Mouse (Mus musculus): Measurements from ENCODE around the gene Prop1.

DNA sequence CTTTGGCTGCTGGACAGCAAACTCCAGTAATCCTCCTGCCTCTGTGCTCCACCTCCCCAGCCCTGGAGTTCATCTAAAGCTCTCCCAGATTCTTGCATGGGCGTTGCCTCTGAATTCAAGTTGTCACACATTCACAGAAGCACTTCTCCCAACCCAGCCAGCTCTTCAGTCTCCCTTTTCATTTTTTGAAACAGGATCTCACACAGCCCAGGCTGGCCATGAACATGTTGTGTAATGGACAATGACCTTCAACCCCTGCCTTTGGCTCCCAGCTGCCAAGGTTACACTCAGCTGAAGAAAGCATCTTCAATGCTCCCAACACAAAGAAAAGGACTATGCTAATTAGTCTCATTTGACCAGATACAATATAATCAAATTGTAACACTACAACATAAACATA, 40.3 kb downstream of the Prop1 start:
- no peak for TF ChIP-seq ZC3H11A (IDR thresholded peaks at IDR 0.05; ENCODE audit: low read depth, low read length)
- TF ChIP-seq CTCF (IDR thresholded peaks at IDR 0.05 in 2 of 3, conservative IDR thresholded peaks at IDR 0.05 in 1 of 3; ENCODE audit: control insufficient read depth in 1 of 3, insufficient read depth in 1 of 3, low read depth in 2 of 3, low read length in 3 of 3, poor library complexity in 1 of 3, severe bottlenecking in 1 of 3): no peak
- no peak for TF ChIP-seq MAFK (IDR thresholded peaks at IDR 0.05; ENCODE audit: borderline replicate concordance, low read depth, low read length)
- no peak for TF ChIP-seq MEF2A (IDR thresholded peaks at IDR 0.05; ENCODE audit: extremely low read depth, insufficient replicate concordance, low read depth, low read length, poor library complexity, severe bottlenecking)
- TF ChIP-seq POLR2AphosphoS5 (IDR thresholded peaks at IDR 0.05; ENCODE audit: borderline replicate concordance, low read depth, low read length): no peak
